Mouse (Mus musculus) heart, adult 2 months (tissue): ENCODE results near the gene Cog3. TPM values are rescaled to one million over a fixed set of nuclear protein-coding genes. Genes with fewer than 3 reads are reported as not detected.
"Not testable (repeated sequence)": the region's sequence is repeated elsewhere in the genome, so short reads cannot be mapped to it uniquely, and the experiment has no call there.

Experiments
- DNase-seq, 2 experiments: peaks; one replicate each; pipeline ENCODE4 v3.0.0; 2021
- H3K27ac ChIP-seq: fragments of 200-600 bp; 2 replicates; pipeline ENCODE4 v1.8.1; 2022
- H3K27me3 ChIP-seq: fragments of 200-500 bp; 2 replicates; pipeline ENCODE4 v1.6.1; 2012; ENCODE audit warnings: mild to moderate bottlenecking, low read length, inconsistent platforms, mixed read lengths; ENCODE audit not compliant: control insufficient read depth, insufficient read depth
- H3K36me3 ChIP-seq: fragments of 200-500 bp; 2 replicates; pipeline ENCODE4 v1.6.1; 2012; ENCODE audit warnings: low read length, inconsistent platforms; ENCODE audit not compliant: control insufficient read depth, insufficient read depth
- H3K4me1 ChIP-seq: fragments of 200-500 bp; 2 replicates; pipeline ENCODE4 v1.6.1; 2011; ENCODE audit warnings: low read length; ENCODE audit not compliant: control insufficient read depth, insufficient read depth
- H3K4me3 ChIP-seq: fragments of 200-600 bp; 2 replicates; pipeline ENCODE4 v1.8.1; 2022
- H3K79me2 ChIP-seq: fragments of 200-500 bp; replicated peaks from 2 replicates; pipeline ENCODE4 v1.6.1; 2012; ENCODE audit warnings: mild to moderate bottlenecking, inconsistent platforms, low read length, moderate library complexity, mixed read lengths; ENCODE audit not compliant: control insufficient read depth, insufficient read depth
- H3K9ac ChIP-seq: fragments of 200-500 bp; 2 replicates; pipeline ENCODE4 v1.6.1; 2012; ENCODE audit warnings: low read depth, mild to moderate bottlenecking, control low read depth, inconsistent platforms, low read length, mixed read lengths
- CTCF ChIP-seq: fragments of 200-600 bp; IDR thresholded peaks from 2 replicates; pipeline ENCODE4 v1.8.1; 2022; ENCODE audit warnings: antibody characterized with exemption, mild to moderate bottlenecking, moderate library complexity
- EP300 ChIP-seq: fragments of 200-500 bp; IDR thresholded peaks from 2 replicates; pipeline ENCODE4 v1.6.1; 2011; ENCODE audit warnings: low read depth, low read length, control low read depth; ENCODE audit not compliant: insufficient read depth
- POLR2A ChIP-seq: fragments of 200-500 bp; IDR thresholded peaks from 2 replicates; pipeline ENCODE4 v1.6.1; 2011; ENCODE audit warnings: mild to moderate bottlenecking, low read depth, low read length, control low read depth; ENCODE audit not compliant: insufficient read depth
- WGBS: fragments of 180-500 bp; shearing (Covaris S2); methylation state at CpG from one replicate; pipeline ENCODE4 v1.1.7; 2018; 5-methylcytosine and 5-hydroxymethylcytosine counted together
- intact Hi-C: fragments of 180-260 bp; cut with DNase I; formaldehyde crosslinking; loops from one replicate; pipeline ENCODE4 v1.15.1; 2025
- polyA plus RNA-seq: library from polyadenylated mRNA; depleted of rRNA; stranded (reverse); fragments of >200 nt; gene quantifications from 2 replicates; pipeline ENCODE4 v1.2.3, GENCODE M21; 2012
- total RNA-seq, 2 experiments: library from RNA; stranded (reverse); gene quantifications; 2 replicates each; pipeline ENCODE4 v1.2.3; 2021

Gene Cog3
- total and polyA plus RNA-seq, 3 experiments: 6.0 to 14.0 (median 13.1) TPM

GRCm38 (mm10) chr14:75779913-75780312 lies 25.6 kb upstream of the Cog3 start:
- no peak for DNase-seq
- Histone ChIP-seq H3K9ac (no peak overlapping the region), H3K27ac (no peak overlapping the region), H3K27me3 (no peaks in the 10 kb centered on the region), H3K79me2 (peaks cover 7% of the 10 kb centered on the region; the same call in 1 of the 2 replicates), H3K4me3 (no peak overlapping the region), H3K4me1 (no peaks in the 10 kb centered on the region), H3K36me3 (no peaks in the 10 kb centered on the region)
- 84% methylated on average over 4 of the region's 4 CpGs for WGBS
- intact Hi-C loops: no loop called here
- no peak for TF ChIP-seq POLR2A

DNA sequence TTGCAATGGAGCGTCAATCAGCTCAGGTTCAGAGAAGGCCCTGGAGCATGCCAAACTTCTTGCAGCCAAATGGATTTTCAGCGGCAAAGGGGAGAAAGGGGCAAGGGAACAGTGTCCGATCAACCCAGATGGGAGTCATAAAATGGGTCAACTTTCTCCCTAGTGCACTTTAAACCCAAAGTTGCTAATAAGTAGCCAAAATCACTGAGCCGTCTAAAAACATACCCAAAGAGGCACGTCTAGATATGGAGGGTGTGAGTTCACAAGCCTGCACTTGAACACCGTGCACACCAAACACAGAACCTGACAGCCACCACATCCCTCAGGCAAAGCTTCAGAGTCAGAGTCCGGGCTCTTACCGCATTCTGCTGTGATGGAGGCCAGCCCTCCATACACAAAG lies 22.3 kb upstream of the Cog3 start:
- no peak overlapping the region for H3K27ac ChIP-seq
- 96% methylated on average over 8 of the region's 8 CpGs for WGBS
- H3K79me2 ChIP-seq: 0 out of 2 replicates have a peak, but pooled peaks cover 3% of the 10 kb centered on the region
- intact Hi-C loops: no loop called here
- H3K9ac ChIP-seq: no peak overlapping the region
- no peak for TF ChIP-seq EP300
- TF ChIP-seq CTCF: no peak
- no peaks in the 10 kb centered on the region for H3K27me3 ChIP-seq
- no peaks in the 10 kb centered on the region for H3K36me3 ChIP-seq
- H3K4me3 ChIP-seq: no peak overlapping the region
- DNase-seq: no peak
- peaks cover 4% of the 10 kb centered on the region; the same call in 1 of the 2 replicates for H3K4me1 ChIP-seq

DNA sequence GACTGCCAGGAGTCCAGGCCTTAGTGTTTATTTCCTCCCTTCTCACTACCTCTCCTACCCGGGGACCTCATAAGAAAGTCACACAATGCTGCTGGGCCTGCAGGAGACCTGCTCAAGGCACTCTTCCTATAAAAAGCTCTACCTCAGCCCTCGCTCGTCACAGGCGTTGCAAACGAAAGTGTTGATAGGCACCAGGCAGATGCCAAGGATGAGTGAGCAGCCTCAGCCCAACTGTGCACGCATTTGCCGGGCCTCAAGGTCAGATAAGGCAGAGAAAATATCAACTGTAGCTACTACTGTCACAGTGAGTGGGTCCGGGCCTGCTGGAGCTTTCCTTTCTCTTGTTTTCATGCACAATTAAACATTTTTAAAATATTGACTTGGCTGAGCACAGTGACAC lies 19.1 kb upstream of the Cog3 start:
- DNase-seq: peak; percentile 33 to 56
- no peak overlapping the region for H3K9ac ChIP-seq
- no peaks in the 10 kb centered on the region for H3K36me3 ChIP-seq
- H3K4me3 ChIP-seq: no peak overlapping the region
- no peak overlapping the region; the same call in 1 of the 2 replicates for H3K27ac ChIP-seq
- no peaks in the 10 kb centered on the region for H3K79me2 ChIP-seq
- H3K27me3 ChIP-seq: no peaks in the 10 kb centered on the region
- peaks cover 4% of the 10 kb centered on the region; the same call in 1 of the 2 replicates for H3K4me1 ChIP-seq
- intact Hi-C loops: no loop called here
- 56% methylated on average over 8 of the region's 8 CpGs for WGBS
- no peak for TF ChIP-seq EP300

- H3K4me1 ChIP-seq, H3K36me3 ChIP-seq, intact Hi-C loops, H3K27me3 ChIP-seq, H3K79me2 ChIP-seq, H3K9ac ChIP-seq, DNase-seq, H3K27ac ChIP-seq, H3K4me3 ChIP-seq: not testable (repeated sequence)
- 79% methylated on average over 3 of the region's 3 CpGs for WGBS
Observed at GRCm38 (mm10) chr14:75772407-75772806, 18.1 kb upstream of the Cog3 start.

DNA sequence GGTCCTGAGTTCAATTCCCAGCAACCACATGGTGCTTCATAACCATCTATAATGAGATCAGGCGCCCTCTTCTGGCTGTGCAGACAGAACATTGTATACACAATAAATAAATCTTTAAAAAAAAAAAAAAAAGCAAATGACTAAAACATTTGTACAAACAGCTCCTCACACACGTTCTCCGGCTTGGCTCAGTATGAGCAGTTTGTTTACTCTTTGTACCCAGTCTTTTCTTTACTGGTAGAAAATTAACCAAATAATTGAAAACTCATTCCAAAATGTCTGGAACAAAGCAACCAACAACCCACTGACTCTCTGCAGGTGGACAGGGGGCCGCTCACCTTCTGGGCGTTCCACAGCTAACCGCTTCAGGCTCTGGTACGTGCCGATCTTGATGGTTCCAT lies 16.8 kb upstream of the Cog3 start:
- Histone ChIP-seq H3K4me1 (peaks cover 4% of the 10 kb centered on the region; the same call in 1 of the 2 replicates), H3K79me2 (no peaks in the 10 kb centered on the region), H3K27ac (no peak overlapping the region), H3K27me3 (no peaks in the 10 kb centered on the region), H3K36me3 (no peaks in the 10 kb centered on the region), H3K4me3 (no peak overlapping the region), H3K9ac (no peak overlapping the region)
- 83% methylated on average over 8 of the region's 8 CpGs for WGBS
- TF ChIP-seq CTCF (peak; percentile 29; the same call in 1 of the 2 replicates), EP300 (no peak), POLR2A (no peak)
- no peak for DNase-seq
- intact Hi-C loops: no loop called here

- TF ChIP-seq CTCF: no peak
- no peak for TF ChIP-seq EP300
- TF ChIP-seq POLR2A: no peak
- no peak for DNase-seq
Observed at GRCm38 (mm10) chr14:75769334-75769733, 15.0 kb upstream of the Cog3 start.

GRCm38 (mm10) chr14:75768275-75768608 lies 13.9 kb upstream of the Cog3 start:
- H3K36me3 ChIP-seq: no peaks in the 10 kb centered on the region
- no peaks in the 10 kb centered on the region for H3K79me2 ChIP-seq
- H3K4me3 ChIP-seq: no peak overlapping the region
- intact Hi-C loops: loop anchor here (1.0 to 10.0 kb wide), 2 partner anchors 61 to 573 kb away; no protein-coding TSS in a partner anchor
- no peak for TF ChIP-seq POLR2A
- TF ChIP-seq EP300: no peak
- TF ChIP-seq CTCF: no peak
- no peak overlapping the region for H3K9ac ChIP-seq
- no peak for DNase-seq
- 12% methylated on average over 1 of the region's 1 CpGs for WGBS
- no peaks in the 10 kb centered on the region for H3K27me3 ChIP-seq
- H3K4me1 ChIP-seq: peaks cover 4% of the 10 kb centered on the region; the same call in 1 of the 2 replicates
- no peak overlapping the region for H3K27ac ChIP-seq

More at GRCm38 (mm10) chr14:75769334-75769733, 15.0 kb upstream of the Cog3 start:
- WGBS: 88% methylated on average over 9 of the region's 9 CpGs
- no peaks in the 10 kb centered on the region for H3K79me2 ChIP-seq
- no peaks in the 10 kb centered on the region for H3K36me3 ChIP-seq
- no peak overlapping the region for H3K9ac ChIP-seq
- no peaks in the 10 kb centered on the region for H3K27me3 ChIP-seq
- H3K4me3 ChIP-seq: no peak overlapping the region
- peaks cover 4% of the 10 kb centered on the region; the same call in 1 of the 2 replicates for H3K4me1 ChIP-seq
- H3K27ac ChIP-seq: no peak overlapping the region
- intact Hi-C loops: loop anchor here (10.0 kb wide), 1 partner anchor 575 kb away; no protein-coding TSS in a partner anchor
